Mouse (Mus musculus): ENCODE measurements around the gene Cyp17a1.

The Cyp17a1 gene

DNA sequence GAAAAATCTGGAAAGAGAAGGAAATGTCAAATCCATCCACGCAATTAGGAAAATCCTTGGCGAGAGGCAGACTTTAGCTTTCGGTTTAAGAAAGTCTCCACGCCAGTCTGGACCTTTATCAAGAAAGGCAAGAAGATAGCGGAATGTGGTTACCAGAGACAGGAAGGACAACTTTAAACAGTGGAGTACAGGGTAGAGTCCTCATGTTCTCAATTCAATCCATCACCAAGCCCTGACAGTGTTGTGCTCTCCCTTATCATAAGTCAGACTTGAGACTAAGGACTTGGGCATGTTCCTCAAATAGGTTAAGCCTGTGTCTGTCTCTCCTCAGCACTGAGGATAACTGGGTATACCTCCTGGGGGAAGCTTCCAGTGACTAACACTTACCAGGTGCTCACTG is 3.2 kb downstream of the Cyp17a1 start:
- DNase-seq: no peak

DNA sequence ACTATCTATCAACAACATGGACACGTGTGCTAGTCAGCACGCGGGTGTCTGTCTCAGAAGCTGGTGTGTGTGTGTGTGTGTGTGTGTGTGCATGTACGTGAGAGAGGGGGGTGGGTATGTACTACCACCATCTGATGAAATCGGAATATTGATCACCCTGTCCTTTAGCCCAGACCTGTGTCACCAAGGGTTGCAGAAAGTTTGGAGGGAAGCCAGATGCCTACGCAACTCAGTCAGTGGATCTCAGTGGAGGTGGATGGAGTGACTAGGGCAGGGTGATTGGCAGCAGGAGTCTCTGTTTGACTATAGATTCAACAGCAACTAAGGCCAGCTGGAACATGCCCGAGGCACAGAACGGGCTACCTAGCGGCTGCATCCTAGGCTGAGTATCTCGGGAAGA is 4.7 kb downstream of the Cyp17a1 start:
- DNase-seq: no peak

DNA sequence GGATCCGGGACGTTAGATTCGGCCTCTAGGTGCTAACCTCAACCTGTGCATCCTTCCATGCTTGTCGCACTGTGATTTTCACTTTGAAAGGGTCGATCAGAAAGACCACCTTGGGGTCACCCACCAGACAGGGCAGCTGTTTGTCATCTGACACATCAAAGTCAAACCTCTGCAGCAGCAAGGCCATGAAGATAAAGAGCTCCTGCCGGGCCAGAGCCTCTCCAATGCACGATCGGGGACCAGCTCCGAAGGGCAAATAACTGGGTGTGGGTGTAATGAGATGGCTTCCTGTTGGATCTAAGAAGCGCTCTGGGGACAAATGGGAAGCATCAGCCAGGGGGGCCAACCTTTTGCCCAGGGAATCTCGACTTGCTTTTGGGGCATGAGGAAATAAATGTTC is 5.7 kb downstream of the Cyp17a1 start:
- no peak for DNase-seq

DNA sequence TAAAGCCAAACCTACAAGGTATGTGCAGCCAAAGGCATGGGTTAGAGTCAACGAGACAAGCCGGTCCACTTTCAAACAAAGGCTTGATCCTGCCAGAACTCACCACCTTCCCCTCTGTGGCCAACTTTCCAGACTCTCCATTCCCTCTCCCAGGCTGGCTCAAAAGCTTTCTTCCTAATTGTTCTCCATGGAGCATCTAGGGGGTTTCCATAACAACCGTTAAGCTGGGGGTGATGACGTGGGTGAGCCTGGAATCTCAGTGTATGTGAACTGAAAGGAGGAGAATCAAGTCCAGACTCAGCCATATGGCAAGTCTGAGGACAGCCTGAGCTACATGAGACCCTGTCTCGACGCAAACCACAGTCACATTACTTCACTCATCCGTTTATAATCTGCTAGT is 7.5 kb downstream of the Cyp17a1 start:
- no peak for DNase-seq

DNA sequence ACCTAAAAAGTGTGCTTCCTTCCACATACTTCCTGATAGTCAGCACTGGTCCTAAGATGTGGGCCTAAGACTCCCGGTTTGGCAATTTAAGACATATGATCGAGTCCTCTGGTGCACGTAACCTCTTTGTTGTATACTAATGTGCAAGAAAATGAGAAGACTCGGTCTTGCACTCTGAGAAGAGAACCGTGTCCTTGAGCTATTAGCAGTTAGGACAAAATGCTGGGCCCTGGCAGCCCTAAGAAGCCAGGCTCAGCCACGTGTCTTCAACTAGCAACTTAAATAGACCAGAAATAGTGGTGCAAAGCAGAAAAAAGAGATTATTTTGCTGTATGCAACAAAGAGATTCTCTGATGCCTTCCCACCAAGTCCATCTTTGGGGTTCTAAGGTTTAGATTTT is 10.2 kb downstream of the Cyp17a1 start:
- DNase-seq: no peak

DNA sequence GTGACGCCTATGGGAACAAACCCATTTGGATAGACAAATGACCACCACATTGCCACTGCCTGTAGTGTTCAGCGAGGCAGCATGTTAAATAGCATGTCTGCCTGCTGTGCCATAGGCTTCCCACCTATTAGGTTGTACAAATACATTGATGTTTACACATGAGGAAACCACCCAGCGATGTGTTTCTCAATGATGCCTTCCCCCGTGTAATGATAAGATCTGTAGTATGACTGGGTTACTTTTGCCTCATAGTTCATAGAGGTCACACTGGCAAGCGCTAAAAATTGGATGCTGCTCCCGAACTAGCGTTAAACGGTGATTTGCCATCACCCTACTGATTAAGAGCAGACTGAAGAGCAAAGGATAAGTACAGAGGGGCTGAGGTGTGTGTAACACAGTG is 10.8 kb downstream of the Cyp17a1 start:
- DNase-seq: no peak

DNA sequence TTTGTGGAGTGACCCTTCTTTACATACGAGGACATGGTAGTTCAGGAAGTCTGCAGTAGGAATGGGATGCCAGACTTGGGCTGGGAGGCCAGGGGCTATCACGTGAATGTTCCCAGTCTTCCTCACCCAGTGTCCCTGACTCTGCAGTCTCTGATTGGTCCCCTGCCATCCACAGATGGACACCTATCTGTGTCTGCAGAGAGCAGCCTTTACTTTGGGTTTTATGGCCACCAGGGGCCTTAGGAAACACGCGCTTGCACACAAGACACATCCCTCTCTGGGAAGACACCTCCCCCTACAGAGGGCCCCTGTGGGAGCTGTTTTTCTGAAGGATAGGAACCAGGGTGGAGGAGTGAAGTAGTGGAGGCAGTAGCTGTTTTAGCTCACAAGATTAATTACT is 11.5 kb downstream of the Cyp17a1 start:
- no peak for DNase-seq

DNA sequence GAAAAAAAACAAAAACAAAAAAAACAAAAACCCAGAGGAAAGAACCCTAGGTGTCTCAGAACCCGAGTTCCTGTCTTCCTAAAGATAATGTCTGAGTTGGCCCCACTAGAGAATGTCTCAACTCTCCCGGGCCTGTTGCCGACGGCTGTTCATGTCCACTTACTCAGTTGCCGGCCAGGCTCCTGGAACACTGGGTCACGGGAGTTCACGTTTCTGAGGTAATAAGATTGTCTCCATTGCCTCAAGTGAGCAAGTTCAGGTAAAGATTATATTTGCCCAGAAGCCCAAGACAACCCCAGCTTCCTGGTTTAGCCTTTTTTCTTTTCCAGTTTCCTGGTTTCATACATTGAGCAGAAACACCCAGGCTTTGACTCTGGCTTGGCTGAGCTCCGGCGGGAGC is 14.1 kb downstream of the Cyp17a1 start:
- DNase-seq: no peak

DNA sequence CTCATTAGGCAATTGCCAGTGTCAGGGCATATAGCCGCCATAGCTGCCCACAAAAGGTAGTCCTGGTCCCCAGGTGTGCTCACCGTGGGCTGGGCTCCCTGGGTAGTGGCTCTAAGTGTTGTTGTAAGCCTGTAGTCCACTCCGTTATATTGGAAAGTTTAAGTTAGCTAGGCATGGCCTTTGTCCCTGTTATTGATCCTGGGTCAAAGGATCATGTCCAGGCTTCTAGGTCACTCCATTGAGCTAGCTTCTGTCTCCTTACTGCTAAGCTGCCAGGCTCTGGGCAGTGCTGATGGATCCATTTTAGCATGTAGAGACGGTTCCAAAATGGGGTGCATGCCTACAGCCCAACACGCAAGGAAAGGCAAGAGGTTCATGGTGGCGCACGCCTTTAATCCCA is 14.6 kb downstream of the Cyp17a1 start:
- no peak for DNase-seq

DNA sequence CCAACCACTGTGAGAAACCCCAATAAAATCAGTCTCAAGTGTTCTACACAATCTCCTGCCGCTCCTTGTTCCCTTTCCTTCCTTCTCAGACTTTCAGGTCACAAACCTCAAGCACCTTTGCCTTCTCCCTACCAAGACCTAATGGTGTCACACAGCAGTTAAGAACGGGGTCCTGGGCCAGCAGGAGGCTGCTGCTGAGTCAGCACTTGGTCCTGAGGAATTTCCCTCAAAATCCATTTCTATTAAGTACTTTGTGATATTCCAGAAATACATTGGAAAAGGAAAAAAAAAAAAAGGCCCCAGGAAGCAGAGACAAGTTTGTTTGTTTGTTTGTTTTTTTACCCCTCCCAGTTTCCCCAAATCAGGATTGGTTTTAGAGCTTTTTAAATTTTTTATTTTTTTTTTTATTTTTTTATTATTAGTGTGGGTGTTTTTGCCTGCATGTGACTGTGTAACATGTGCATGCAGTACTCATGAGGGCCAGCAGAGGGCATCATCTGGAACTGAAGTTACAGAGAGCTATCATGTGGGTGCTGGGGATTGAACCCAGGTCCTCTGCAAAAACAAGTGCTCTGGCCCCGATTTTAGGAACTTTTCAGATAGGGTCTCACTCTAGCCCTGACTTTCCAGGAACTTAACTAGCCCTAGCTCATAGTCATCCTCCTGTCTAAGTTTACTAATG is 15.5 kb downstream of the Cyp17a1 start:
- DNase-seq: peak; percentile 37

DNA sequence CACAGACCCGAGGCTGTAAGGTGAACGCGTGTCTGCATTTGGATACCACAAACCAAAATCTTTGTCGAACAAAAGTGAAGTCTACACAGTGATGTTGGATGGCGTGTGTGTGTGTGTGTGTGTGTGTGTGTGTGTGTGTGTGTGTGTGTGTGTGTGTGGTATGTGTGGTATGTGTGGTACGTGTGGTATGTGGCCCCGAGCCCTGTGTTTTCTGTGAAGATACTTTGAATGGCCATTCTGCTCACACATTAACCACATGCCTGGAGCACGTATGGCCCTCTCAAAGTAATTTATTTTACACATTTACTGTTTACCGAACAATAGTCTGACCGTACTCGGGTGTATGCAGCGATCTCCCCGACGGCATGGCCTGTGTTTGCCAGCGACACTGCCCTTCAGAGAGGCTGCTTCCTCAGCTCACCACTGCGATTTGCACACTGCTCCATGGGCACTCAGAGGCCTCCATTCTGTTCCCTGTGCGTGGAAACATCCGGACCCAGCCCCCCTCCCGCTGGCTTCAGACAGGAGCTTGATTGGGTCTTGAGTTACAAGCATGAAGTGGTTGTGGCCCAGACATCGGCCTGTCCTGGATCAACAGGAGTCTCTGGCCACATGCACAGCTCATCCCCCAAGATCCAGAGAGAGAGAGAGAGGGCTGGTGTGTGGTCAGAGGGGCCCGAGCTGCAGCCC is 16.7 kb downstream of the Cyp17a1 start:
- no peak for DNase-seq

DNA sequence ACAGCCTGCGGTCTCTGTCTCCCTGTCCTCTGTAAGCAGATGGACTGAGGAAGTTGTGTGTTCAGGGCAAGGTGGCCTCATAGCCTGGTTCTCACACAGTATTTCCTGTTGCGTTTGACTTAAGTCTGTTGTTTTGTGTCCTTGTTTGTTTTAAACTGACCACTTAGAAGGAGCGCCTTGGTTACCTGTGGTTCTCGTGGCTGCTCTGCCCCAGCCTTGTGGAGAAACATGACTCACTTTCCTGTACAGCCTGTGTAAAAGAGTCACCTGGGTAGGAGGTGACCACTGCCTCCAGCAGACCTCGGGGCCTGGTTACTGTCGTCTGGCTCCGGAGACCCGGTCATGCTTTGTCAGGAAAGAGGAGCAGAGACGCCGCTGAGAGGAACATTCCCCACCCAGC is 17.3 kb downstream of the Cyp17a1 start:
- no peak for DNase-seq

DNA sequence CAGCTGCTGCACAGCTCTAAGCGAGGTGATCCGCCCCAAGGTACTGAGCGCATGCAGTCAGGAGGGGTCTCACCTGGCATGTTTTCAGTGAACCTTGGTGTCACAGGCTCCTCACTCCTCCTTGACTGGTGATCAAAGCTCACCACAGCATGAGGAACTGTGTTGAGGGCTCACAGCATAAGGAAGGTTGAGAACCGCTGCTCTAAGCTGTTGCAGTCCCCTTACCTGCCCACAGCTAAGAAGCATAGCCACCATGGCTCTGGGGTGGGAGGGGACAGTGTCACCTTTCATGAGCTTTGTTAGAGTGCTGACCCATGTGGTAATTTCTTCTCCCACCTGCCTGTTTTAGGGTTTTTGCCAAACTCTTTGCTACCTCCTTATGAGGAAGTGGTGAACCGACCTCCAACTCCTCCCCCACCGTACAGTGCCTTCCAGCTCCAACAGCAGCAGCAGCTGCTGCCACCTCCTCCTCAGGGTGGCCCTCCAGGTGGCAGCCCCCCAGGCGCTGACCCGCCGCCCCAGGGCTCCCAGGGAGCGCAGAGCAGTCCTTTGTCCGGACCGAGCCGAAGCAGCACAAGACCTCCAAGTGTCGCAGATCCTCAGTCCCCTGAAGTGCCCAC is 19.2 kb downstream of the Cyp17a1 start:
- DNase-seq: no peak

DNA sequence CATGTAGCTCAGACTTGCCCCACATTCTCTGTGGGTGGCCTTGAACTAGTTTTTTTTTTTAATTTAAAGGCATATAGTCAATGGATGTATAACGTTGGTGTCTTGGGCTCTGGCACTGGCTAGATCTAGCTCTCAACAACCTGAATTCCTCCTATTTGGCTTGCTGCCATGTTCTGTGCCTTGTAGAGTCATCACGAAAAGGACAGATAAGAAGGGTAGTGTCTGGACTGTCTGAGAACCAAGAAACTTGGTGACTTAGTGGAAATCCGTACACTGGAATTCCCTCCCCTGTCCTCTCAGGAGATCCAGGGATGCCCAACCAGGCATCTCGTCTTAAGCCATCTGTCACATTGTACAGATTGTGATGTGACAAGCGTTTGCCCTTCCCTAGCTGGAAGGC is 19.8 kb downstream of the Cyp17a1 start:
- DNase-seq: no peak

DNA sequence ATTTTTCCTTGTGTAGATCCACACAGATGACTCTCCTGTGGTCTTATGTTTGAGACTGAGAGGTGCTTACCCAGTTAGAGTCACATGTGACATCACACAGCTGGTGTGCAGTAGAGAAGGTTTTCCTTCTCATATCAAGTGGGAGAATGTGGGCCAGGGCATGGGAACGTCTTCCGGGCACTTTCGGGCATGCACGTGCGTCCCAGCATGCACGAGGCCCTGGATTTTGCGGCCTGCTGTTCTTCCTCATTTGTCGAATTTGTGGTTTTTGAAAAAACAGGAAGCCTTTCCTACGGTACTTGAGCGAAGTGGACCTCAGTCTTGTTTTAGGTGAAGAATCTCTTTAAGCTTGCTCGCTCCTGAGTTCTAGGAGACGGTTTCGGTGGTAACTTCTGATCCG is 24.4 kb downstream of the Cyp17a1 start:
- no peak for DNase-seq

DNA sequence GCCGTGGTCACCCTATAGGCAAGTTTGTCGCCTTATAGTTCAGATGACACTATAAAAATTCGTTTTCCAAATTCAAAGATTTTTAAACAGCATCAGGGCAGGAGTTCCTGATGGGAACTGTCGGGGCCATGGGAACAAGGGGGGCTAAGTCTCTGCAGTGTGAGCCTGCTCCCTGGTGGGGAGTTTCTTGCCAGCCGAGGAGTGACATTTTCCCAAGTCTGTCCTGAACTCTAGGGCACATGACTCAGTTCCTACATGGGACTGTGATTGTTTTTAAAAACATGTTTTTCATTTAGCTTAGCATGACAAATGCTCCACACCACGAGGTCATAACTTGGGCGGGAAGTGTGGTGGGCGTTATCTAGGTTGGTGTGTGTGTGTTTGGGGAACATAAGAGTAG is 25.1 kb downstream of the Cyp17a1 start:
- no peak for DNase-seq

DNA sequence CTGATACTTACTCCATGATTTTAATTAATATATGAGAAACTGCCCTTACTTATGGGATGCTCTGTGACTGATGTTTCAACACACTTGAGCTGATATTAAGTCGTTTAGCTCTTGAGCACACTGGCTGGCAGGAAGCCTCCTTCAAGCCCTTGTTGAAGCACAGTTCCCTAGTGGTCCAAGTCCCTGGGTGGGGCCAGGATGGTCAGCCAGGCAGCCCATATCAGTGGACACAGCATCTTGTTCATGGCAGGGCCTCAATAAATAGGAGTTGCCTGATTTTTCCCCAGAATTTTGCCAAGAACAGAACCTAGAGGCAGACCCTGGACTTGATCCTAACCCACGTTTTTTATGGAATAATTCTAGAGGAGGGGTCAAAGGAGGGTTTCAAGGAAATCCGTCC is 25.7 kb downstream of the Cyp17a1 start:
- DNase-seq: no peak

DNA sequence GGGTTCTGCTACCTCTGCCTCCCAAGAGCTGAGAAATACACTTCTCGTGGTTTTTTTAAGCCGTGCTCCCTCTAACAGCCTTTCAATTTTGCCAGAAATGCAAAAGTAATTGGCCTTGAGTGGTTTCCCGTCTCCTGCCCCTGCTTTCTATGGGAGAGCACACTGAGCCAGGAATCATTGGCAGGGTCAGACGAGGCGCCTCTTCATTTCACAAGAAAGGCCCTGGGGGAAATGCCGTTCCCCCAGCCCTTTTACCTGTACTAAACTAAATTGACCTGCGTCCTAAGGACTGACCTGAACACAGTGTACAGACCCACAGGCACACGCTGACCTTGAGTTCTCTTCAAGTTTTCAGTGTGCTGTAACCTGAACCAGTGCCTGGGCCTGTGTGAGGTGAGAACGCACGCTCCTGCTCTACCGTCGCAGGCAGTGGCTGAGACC is 26.9 kb downstream of the Cyp17a1 start:
- no peak for DNase-seq

DNA sequence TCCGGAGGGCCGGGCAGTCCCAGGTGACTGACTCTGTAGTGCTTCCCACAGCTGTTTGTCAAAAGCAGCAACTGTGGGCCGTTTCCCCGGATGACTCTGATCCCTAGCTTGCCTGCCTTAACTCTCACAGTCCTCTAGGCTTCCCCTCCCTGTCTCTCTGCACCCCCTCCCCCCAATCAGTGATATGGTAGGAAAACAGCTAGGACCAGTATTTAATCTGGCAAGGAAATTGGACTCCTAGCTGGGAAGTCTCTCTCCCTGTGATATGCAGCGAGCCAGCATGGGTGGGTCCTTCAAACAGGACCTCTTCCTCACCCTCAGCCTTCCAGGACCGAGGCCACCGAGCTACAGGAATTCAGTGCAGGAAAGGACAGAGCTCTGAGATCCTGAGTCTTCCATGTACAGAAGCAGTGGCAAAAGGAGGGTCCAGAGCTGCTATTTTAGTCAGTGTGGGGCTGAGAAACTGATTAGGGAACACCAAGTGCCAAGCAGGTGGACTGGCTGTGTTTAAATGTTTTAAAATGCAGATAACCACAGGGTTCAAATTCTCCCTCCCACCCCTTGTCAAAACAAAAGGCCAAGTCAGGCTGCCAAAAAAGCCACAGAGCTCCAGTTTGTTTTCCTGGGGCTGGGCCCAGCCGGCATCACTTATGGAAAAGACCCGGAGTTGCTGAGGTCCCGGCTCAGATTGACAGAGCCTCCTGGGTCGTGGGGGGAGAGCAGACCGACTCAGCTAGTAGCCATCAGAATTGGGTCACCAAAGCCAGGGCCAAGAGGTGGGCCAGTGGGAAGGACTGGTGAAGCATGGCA is 28.0 kb downstream of the Cyp17a1 start:
- peak; percentile 45 for DNase-seq

DNA sequence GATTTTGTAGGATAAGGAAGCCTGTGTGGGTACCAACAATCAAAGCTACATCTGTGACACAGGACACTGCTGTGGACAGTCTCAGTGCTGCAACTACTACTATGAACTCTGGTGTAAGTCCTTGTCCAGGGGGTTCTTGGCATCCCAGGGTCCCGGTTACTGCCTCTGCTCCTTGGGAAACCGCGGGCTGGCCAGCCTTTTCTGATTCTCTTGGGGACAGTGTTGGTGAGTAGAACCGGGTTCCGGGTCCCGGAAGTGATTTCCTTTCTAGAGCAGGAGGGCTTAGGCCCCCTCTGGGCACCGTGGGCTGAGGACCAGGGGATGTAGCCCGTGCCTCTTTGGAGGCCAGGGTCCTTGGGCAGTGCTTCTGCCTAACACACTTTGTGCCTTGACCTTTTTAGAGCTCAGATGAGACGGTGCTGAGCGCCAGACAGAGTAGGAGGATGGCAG is 28.6 kb downstream of the Cyp17a1 start:
- no peak for DNase-seq

DNA sequence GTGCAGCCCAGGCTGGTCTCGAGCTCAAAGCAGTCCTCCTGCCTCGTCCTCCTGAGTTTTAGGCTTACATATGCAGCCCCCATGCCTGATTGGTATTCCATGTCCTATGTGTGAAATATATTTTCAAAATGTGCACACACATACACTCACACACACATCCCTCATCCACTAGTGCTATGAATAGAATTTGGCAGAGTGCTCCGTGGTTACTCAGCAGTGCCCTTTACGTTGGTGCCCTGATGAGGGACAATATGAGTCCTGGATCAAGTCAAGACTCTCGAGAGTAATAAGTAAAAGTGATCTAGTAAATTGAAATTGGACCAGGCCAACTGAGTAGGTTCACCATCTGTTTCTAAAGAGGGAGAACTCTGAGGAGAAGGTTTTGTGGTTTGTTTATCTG is 29.7 kb downstream of the Cyp17a1 start:
- no peak for DNase-seq

DNA sequence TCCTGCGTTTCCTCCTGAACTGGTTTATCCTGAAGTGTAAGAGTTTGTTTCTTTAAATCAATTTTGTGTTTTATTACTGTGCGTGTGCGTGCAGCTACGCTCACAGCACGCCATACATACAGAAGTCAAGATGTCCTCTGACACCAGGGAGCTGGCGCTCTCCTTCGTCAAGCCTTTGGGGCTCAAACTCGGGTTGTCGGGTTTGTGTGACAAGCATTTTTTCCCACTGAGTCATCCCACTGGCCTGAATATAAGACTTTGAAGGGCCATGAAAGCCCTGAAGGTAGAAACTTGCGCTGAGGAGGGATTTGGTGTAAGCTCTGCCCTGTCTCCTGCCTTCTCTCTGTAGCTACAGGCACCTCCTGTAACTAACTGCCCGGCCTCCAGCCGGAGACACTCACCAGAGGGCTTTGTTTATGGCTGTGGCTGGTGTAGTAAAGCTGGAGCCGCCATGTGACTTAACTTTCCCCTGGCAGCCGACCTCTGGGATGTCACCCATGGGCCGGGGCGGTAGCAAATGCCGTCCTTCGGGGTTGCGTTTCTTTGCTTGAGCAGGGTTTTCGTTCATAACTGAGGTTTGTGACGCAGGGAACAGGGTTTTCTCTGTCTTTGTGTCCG is 30.7 kb downstream of the Cyp17a1 start:
- no peak for DNase-seq

Data from lung, postnatal 14 days (tissue).